Mouse (Mus musculus) gastrocnemius, adult 18-20 months (tissue): ENCODE results near the gene Olfr1348. TPM values are rescaled to one million over a fixed set of nuclear protein-coding genes. Genes with fewer than 3 reads are reported as not detected.
"Not testable (repeated sequence)": the region's sequence is repeated elsewhere in the genome, so short reads cannot be mapped to it uniquely, and the experiment has no call there.

ENCODE experiments used
- DNase-seq: peaks from one replicate; pipeline ENCODE4 v3.0.0; 2021; ENCODE audit warnings: low spot score
- long read RNA-seq, 2 experiments: library from polyadenylated mRNA; stranded (forward); transcript quantifications; one replicate each; pipeline ENCODE4 v2.0.0; 2021
- total RNA-seq, 2 experiments: library from RNA; stranded (reverse); gene quantifications; 2 replicates each; pipeline ENCODE4 v1.2.3; 2021

Olfr1348 gene
- total RNA-seq: not detected
- long read RNA-seq, experiment 1: 0 reads
- long read RNA-seq, experiment 2: 0 reads

DNA sequence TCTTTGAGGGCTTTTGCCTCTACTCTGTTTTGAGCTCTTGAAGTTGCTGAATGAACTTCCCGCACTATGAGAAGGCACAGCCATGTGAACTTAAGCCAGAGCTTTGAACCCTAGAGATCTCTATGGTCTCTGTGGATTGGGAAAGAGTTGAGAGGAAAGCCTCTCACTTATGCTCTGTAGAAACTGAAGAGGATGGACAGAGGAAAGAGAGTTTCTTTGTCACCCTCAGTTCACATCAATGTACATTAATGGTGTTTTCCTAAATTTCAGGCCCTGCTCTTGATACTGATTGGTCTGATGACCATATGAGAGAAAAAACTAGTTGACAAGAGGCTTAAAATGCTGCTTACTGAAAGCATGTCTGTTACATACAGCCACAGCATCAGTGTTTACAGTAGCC, at the start of gene Olfr1348:
Gene Olfr1348, minus strand, starts transcription at position 101 of the 400 bp plus-strand sequence.
- DNase-seq: no peak

DNA sequence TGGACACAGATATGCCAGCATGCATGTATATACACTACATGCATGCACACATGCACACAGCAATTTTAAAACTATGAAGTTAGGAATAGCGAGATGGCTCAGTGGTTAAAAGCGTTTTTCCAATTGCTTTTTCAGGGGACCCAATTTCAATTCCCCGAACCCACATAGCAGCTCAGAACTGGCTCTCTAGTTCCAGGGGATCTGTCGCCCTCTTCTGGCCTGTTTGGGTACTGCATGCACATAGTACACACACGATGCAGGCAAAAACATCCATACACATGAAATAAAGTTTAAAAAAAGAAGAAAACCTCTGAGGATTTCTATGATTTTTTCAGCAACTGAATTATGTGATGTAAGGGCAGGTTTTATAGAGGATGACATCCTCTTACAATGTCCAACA, 17.6 kb upstream of the Olfr1348 start:
- DNase-seq: no peak

DNA sequence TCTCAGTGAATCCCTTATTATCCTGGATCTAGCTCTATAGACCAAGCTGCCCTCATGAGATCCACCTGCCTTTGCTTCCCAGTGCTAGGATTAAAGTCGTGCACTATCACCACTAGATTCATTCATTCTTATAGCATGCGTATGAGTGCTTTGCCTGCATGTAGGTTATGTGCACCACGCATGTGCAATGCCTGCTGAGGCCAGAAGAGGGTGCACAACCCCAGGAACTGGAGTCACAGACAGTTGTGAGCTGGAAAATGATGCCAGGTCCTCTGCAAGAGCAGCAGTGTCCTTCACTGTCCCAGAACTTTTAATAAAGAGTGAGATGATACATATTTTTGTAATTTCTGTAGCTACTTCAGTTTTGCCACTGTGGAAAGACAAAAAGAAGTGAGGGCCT, 16.5 kb upstream of the Olfr1348 start:
- DNase-seq: no peak

DNA sequence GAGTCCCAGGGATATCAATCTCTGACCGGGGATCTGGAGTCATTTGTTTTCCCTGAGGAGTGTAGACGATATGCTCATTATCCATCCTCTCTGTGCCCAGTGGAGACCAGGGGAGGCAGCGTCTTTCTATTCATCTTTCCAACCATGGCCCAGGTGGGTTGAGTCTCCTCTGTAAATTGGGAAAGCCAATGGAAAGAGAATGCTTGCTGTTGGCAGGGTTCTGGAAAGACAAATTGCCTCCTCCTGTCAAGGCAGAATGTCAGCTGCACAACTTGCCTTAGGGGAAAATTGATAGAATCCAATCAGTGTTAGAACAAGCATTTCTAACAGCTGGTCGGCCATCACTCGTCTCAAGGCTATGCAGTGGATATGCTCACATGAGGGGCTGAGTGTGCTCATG, 14.3 kb upstream of the Olfr1348 start, which contains the start of gene Olfr1349:
Gene Olfr1349, minus strand, starts transcription at position 101 of the 400 bp plus-strand sequence.
- no peak for DNase-seq

DNA sequence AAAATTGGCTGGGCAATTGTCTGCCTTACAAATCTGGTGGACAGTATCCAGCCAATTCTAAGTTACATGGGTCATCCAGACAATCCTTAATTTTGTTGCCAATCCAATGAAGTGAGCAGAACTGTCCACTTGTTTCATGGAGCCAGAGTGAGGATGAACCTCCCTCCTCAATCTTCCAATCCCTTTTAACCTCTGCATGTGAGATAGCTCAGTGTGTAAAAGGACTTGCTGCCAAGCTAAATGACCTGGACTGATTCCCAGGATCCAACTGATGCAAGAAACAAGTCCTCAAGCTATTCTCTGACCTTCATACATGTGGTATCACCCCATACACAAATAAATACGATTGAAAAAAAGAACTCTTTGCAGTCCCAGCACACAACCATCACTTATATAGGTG, 13.1 kb upstream of the Olfr1348 start:
- no peak for DNase-seq

DNA sequence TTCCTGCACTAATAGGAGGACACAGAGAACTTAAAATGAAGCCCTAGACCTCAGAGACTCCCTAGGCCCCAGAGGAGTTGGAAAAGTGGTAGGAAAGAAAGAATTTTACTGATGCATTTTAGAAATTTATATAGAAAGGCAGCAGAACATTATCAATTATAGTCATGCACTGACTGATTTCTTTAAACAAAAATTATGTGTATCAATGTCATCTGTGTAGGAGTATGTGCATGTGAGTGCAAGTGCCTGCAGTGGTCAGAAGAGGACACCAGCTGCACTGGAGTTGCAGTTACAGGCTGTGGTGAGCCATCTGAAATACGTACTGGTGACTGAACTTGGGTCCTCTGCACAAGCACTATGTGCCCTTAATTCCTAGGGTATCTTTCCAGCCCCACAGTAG, 8.9 kb downstream of the Olfr1348 start, which contains the start of gene Olfr1347:
Gene Olfr1347, minus strand, starts transcription at position 101 of the 400 bp plus-strand sequence.
- DNase-seq: no peak

DNA sequence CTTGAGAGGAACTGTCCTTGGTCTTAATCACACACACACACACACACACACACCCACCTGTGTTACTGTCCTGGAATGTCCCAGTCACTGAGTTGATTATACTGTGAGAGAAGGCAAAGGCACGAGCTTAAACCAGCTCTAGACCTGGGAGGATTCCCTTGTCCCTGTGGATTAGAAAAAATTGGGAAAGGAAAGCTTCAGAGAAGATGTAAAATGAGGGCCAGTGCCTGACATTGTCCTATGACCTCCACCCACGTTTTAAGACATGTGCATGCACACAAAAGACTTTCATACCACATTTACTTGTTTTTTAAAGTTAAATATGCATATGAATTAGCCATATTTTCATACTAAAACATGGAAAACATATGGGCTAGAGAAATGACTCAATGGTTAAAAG, 21.7 kb downstream of the Olfr1348 start, which contains the start of gene Olfr5:
Gene Olfr5, minus strand, starts transcription at position 101 of the 400 bp plus-strand sequence.
- no peak for DNase-seq

DNA sequence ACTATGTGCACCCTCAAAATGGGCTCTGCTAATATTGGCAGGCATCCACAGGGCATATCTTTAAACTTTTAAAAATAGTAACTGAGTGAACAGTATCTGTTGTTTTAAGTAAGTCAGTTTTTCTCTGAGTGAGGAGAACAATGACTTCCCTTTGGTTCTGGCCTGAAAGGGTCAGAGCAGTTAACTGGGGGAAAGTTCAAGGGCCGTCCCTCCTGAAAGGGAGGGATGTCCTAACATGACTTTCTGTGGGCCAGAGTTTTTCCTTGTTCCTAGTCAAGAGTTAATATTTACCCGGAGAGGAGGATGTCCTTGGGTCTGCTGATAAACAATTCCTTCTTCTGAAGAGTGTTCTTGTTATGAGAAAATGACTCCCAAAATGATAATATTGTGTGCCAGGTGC, 30.9 kb downstream of the Olfr1348 start:
- DNase-seq: not testable (repeated sequence)

DNA sequence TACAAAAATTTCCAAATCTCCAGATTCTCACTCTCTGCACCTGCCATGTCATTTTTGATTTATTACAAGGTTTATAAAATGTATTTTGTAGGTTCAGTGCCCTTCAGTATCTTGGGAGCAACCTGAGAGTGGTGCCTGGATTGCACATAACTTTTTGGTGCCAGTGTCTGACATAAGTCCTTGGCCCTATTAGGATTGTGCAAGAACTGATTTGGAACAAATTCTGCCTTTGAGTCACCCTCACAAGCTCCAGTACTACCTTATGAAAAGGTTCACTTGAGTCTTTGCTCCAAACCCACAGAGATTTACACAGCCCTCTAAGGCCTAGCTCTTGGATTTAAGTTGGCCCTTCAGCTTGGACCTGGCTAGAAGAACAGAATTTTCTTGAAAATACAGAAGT, 41.6 kb downstream of the Olfr1348 start, which contains the start of gene Olfr1346:
Gene Olfr1346, plus strand, starts transcription at position 151 of the 400 bp plus-strand sequence.
- no peak for DNase-seq

DNA sequence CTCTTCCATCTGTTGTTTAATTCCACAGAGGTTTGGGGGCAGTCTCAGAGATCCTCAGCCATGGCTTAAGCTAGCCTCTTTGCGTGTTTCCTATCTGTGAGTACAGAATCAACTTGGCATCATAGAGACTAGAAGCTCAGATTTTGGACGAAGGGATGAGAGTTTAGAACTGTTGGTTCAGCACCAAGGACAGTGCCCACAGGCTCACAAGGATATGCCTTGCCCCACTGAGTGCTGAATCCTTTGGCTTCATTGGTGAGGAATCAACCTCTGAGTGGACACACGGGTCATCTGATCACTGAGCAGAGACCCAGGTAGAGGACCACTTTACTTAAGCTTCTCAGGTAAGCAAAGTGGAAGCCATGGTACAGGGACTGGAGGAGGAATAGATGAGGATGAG, 52.1 kb downstream of the Olfr1348 start:
- DNase-seq: no peak

DNA sequence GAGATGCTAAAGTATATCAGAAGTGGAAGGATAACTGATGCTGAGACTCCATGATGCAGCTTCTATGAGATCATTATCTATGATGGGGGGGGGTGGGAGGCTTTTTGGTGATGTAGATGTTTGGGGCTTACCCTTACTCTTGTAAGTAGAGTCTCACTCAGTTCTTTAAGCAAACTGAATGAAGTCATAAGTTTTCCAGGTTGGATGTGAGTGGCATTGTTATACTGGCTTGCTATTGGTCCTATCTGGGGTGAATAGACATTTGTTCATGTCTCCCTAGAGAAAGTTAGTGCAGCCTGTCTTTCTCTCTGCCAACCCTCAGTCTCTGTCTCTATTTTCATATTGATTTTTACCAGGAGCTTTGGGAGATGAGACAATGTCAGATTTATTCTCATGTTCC, 52.7 kb downstream of the Olfr1348 start, which contains the start of gene Olfr1336:
Gene Olfr1336, plus strand, starts transcription at position 301 of the 400 bp plus-strand sequence.
- no peak for DNase-seq

Other genes starting within 250 kb of the Olfr1348 start
- gene Zfp667, start 222.2 kb downstream of the Olfr1348 start, total RNA-seq: 1 to 10 TPM; 3.3 to 4.2 TPM
- gene Zfp583, start 177.5 kb downstream of the Olfr1348 start, total RNA-seq: under 1 TPM; 0.43 to 0.50 TPM
- gene Gm3854, start 165.0 kb downstream of the Olfr1348 start, total RNA-seq: under 1 TPM; 0.32 to 0.45 TPM
- 1 to 10 TPM; 1.8 to 2.5 TPM for gene Zfp78, start 145.5 kb downstream of the Olfr1348 start, total RNA-seq
- 1 to 10 TPM in 1 of 2 experiments, under 1 TPM in 1; 0.90 to 1.0 TPM for gene Zfp28, start 125.5 kb downstream of the Olfr1348 start, total RNA-seq
- under 1 TPM; 0.12 to 0.16 TPM for gene Smim17, start 110.0 kb downstream of the Olfr1348 start, total RNA-seq
- gene Gm20715, start 98.5 kb downstream of the Olfr1348 start, total RNA-seq: not detected
- gene Olfr1344, start 70.1 kb downstream of the Olfr1348 start, total RNA-seq: not detected
- gene Olfr1336, start 52.6 kb downstream of the Olfr1348 start, total RNA-seq: not detected
- not detected for gene Olfr1346, start 41.6 kb downstream of the Olfr1348 start, total RNA-seq
- gene Olfr5, start 21.8 kb downstream of the Olfr1348 start, total RNA-seq: not detected
- gene Olfr1347, start 9.0 kb downstream of the Olfr1348 start, total RNA-seq: not detected
- not detected for gene Olfr1349, start 14.2 kb upstream of the Olfr1348 start, total RNA-seq
- gene Olfr1350, start 56.1 kb upstream of the Olfr1348 start, total RNA-seq: not detected
- 1 to 10 TPM; 2.4 to 6.0 TPM for gene Zim1, start 187.7 kb upstream of the Olfr1348 start, total RNA-seq
- gene Peg3, start 221.7 kb upstream of the Olfr1348 start, total RNA-seq: 1 to 10 TPM; 2.8 to 7.2 TPM
- gene Usp29, start 221.8 kb upstream of the Olfr1348 start, total RNA-seq: under 1 TPM in 1 of 2 experiments, not detected in 1; 0.39 TPM